Mouse (Mus musculus) testis, adult 2 months (tissue): ENCODE measurements around the gene Creg2. TPM values are rescaled to one million over a fixed set of nuclear protein-coding genes. Genes with fewer than 3 reads are reported as not detected.
A peak's percentile ranks its signal among the peaks of the same experiment; 100 is the strongest.

Experiments
- H3K27ac ChIP-seq: fragments of 200-500 bp; 2 replicates; pipeline ENCODE4 v1.5.1; 2012; ENCODE audit warnings: low read depth, low read length; ENCODE audit not compliant: control insufficient read depth, insufficient read depth
- H3K27me3 ChIP-seq: fragments of 200-500 bp; 2 replicates; pipeline ENCODE4 v1.6.1; 2012; ENCODE audit warnings: mild to moderate bottlenecking, low read length, moderate library complexity; ENCODE audit not compliant: control insufficient read depth, insufficient read depth
- H3K36me3 ChIP-seq: fragments of 200-500 bp; 2 replicates; pipeline ENCODE4 v1.6.1; 2012; ENCODE audit warnings: mild to moderate bottlenecking, low read length; ENCODE audit not compliant: control insufficient read depth, insufficient read depth
- H3K4me1 ChIP-seq: fragments of 200-500 bp; 2 replicates; pipeline ENCODE4 v1.6.1; 2012; ENCODE audit warnings: low read length; ENCODE audit not compliant: control insufficient read depth, insufficient read depth
- H3K4me3 ChIP-seq: fragments of 200-500 bp; 2 replicates; pipeline ENCODE4 v1.5.1; 2012; ENCODE audit warnings: low read depth, mild to moderate bottlenecking, low read length, moderate library complexity, mixed read lengths; ENCODE audit not compliant: control insufficient read depth
- CTCF ChIP-seq: fragments of 200-500 bp; IDR thresholded peaks from 2 replicates; pipeline ENCODE4 v1.5.1; 2012; ENCODE audit warnings: low read depth, mild to moderate bottlenecking, inconsistent platforms, low read length, moderate library complexity; ENCODE audit not compliant: control insufficient read depth, insufficient read depth, insufficient replicate concordance
- POLR2A ChIP-seq: fragments of 200-500 bp; IDR thresholded peaks from 2 replicates; pipeline ENCODE4 v1.6.1; 2012; ENCODE audit warnings: low read depth, mild to moderate bottlenecking, inconsistent platforms, low read length, moderate library complexity; ENCODE audit not compliant: control insufficient read depth
- polyA plus RNA-seq: library from polyadenylated mRNA; depleted of rRNA; stranded (reverse); fragments of >200 nt; gene quantifications from 2 replicates; pipeline ENCODE4 v1.2.3, GENCODE M21; 2012; rRNA removed

Gene Creg2
- polyA plus RNA-seq, 1 experiment = 0.23 TPM

DNA sequence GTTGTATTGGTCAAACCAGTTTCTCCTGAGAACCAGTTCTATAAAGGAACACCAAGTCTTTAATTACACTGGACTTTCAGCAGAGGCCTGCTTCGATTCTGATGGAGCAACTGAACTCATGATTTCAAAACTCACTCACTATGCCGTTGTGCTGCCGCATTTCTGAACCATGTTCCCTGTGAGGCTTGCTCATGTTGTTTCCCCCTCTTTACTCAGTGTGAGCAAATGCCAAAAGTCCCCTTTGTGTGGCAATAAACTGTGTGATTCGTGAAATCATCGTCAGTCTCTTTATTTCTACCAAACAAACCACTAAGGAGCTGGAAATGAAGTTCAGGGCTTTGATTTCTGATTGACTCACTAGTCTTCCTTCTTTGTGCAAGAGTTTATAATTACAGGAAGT is 72.8 kb downstream of the Creg2 start:
- H3K27ac ChIP-seq = no peak overlapping the region
- H3K4me3 ChIP-seq = no peak overlapping the region
- H3K4me1 ChIP-seq = peaks cover 2% of the 10 kb centered on the region
- no peaks in the 10 kb centered on the region for H3K36me3 ChIP-seq
- no peak for TF ChIP-seq POLR2A
- TF ChIP-seq CTCF = no peak
- no peaks in the 10 kb centered on the region for H3K27me3 ChIP-seq

DNA sequence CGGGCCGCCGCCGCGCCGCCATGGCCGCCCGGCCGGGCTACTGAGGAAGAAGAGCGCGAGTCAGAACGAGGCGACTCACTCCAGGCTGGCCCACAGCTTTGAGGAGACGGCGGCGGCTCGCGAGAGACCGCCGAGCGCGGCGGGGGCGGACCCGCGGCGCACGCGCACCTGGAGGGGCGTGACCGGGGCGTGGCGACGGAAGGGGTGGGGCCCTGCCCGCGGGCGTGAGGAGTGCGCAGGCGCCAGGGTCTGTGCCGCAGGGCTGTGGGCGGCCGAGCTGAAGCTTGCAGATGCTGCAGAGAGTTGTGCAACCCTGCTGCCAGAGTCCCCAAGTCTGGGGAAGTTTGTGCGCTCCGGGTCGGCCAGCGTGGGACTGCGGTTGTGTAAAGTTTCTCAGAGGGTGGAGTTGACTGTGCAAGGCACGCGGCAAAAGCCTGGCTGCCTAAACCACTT is 74.0 kb downstream of the Creg2 start, which contains the start of gene Rnf149:
TSS of gene Rnf149 (minus strand) at position 153 of the 453 bp plus-strand sequence.
- H3K36me3 ChIP-seq = no peaks in the 10 kb centered on the region
- peak within 1 kb of the TSS; percentile 94 for H3K4me3 ChIP-seq
- H3K27ac ChIP-seq = peak within 1 kb of the TSS; percentile 92
- TF ChIP-seq POLR2A = peak; percentile 86
- no peak for TF ChIP-seq CTCF
- peaks cover 2% of the 10 kb centered on the region for H3K4me1 ChIP-seq
- H3K27me3 ChIP-seq = no peaks in the 10 kb centered on the region

DNA sequence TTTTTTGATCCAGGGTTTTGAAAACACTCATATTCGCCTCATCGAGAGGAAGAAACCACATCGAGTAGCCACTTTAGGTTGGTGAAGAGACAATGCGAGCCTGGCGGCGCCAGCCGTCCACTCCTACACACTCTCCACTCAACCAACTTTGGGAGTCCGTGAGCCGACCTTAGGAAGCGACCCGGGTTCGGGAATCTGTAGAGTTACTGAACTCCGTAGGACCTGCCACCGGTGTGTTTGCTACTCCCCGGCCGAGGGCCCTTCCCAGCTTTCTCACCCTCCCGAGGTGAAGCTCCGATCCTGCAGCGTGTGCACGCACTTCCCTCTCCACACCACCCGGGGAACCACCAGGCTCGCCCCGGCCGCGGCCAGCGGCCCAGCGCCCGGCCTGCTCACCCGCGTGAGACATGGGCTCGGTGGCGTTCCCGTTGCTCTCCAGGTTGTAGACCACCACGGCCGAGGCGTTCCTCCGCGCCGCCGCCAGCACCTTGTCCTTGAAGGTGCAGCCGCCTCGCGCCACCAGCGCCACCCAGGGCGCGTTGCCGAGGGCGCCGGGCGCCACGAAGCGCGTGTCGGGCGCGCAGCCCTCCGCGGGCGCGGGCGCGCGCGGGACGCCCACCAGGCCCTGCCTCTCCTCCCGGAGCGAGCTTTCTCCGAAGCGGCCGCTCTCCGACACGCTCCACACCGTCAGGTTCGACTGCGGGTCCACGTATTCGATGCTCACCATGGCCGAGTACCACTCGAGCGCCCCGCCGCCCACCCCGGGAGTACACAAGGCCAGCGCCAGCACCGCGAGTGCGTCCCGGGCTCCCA is 74.6 kb downstream of the Creg2 start:
- peak overlapping the region; percentile 92 for H3K27ac ChIP-seq
- H3K4me3 ChIP-seq = peak overlapping the region; percentile 94
- H3K27me3 ChIP-seq = no peaks in the 10 kb centered on the region
- H3K36me3 ChIP-seq = no peaks in the 10 kb centered on the region
- no peak for TF ChIP-seq CTCF
- no peak for TF ChIP-seq POLR2A
- peaks cover 2% of the 10 kb centered on the region for H3K4me1 ChIP-seq

DNA sequence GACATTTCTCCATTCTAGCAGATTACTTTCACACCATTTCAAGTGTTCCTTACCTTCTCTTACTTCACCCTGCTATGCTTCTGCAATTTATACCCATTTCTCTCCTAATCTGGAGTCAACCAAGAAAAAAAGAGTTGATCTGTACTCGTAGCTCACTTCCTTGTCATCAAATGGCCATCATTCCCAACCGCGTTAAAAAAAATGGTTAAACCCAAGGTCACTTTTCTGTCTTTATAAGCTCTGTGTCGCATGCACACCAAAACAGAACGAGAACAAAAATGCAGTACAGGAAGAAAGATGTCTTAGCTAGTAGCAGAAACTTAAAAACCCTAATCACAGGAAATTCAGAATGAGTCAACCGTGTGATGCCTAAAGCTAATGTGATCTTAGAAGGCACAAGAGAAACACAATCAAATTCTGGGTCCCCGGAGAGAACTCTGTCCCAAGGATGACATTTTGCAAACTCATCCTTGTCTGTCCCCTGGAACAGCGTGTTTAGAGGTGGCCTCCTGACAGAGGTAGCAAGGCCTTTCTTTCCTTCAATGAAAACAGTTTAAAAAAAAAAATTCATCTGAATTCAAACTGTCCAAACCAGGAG is 75.4 kb downstream of the Creg2 start:
- Histone ChIP-seq H3K27ac (no peak overlapping the region), H3K4me3 (peak overlapping the region; percentile 94; the same call in 1 of the 2 replicates), H3K36me3 (no peaks in the 10 kb centered on the region), H3K4me1 (peaks cover 2% of the 10 kb centered on the region), H3K27me3 (no peaks in the 10 kb centered on the region)
- TF ChIP-seq POLR2A (no peak), CTCF (no peak)

DNA sequence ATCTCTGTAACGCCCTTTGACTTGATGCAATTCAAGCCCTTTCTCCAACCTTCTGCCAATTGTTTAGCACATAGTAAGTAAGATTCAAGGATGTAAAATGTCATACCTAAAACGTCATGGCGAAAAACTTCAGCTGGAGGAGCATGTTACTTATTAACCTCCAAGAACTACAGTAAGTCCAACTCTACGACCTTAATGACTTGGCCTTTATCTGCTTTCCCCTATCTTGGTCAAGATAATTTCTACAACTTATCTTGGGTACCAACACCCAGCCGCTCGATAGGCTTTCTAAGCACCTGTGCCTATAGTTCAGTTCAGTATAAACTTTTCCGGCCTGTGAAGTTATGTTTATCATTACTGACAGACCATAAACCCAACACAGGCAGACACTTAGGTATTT is 77.4 kb downstream of the Creg2 start:
- TF ChIP-seq CTCF (no peak), POLR2A (no peak)
- H3K27ac ChIP-seq = no peak overlapping the region
- no peaks in the 10 kb centered on the region for H3K36me3 ChIP-seq
- no peak overlapping the region for H3K4me3 ChIP-seq
- no peaks in the 10 kb centered on the region for H3K27me3 ChIP-seq
- H3K4me1 ChIP-seq = peaks cover 2% of the 10 kb centered on the region

DNA sequence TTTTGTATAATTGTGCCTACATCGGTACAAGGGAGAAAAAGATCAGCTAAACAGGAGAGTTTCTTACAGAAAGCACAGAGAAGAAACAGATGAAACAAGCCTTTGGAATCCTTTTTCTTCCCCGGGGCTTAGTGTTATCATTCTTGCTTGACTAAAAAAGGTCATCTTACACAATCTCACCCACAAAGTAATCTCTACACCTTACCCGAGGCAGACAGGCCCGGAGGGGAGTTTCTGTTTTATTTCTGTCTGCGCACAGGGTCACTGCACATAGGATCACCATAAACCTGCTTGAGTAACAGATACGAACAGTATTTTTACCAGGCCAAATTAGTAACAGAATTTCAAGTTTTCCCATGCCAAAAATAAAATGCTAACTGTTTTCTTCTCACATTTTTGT is 79.6 kb downstream of the Creg2 start:
- TF ChIP-seq POLR2A (no peak), CTCF (no peak)

More for the DNA sequence above, 79.6 kb downstream of the Creg2 start:
- Histone ChIP-seq H3K4me1 (no peaks in the 10 kb centered on the region), H3K36me3 (no peaks in the 10 kb centered on the region), H3K27ac (no peak overlapping the region), H3K27me3 (no peaks in the 10 kb centered on the region), H3K4me3 (no peak overlapping the region)

Other genes starting within 250 kb of the Creg2 start
- gene Tbc1d8, start 172.7 kb downstream of the Creg2 start, polyA plus RNA-seq = 8.8 and 10.0 TPM in 2 replicates
- 9.2 and 10.9 TPM in 2 replicates for gene Cnot11, start 116.5 kb downstream of the Creg2 start, polyA plus RNA-seq
- 5.9 and 6.8 TPM in 2 replicates for gene Rnf149, start 74.1 kb downstream of the Creg2 start, polyA plus RNA-seq
- 37.8 and 39.1 TPM in 2 replicates for gene Rfx8, start 69.5 kb upstream of the Creg2 start, polyA plus RNA-seq
- gene Gm3646, start 153.9 kb upstream of the Creg2 start, polyA plus RNA-seq = not detected in 2 replicates
- 18.5 and 25.6 TPM in 2 replicates for gene Map4k4, start 249.4 kb upstream of the Creg2 start, polyA plus RNA-seq